Mouse (Mus musculus) cortical plate, adult 2 months (tissue): ENCODE results near the gene Olfr102.

Experiments
- CTCF ChIP-seq: fragments of 200-500 bp; IDR thresholded peaks from 2 replicates; pipeline ENCODE4 v1.5.1; 2011; ENCODE audit warnings: mild to moderate bottlenecking, control low read depth, low read length; ENCODE audit not compliant: insufficient read depth; ENCODE audit errors: extremely low read depth
- POLR2A ChIP-seq: fragments of 200-500 bp; IDR thresholded peaks from 2 replicates; pipeline ENCODE4 v1.6.1; 2011; ENCODE audit warnings: mild to moderate bottlenecking, low read length, control low read depth; ENCODE audit not compliant: insufficient read depth; ENCODE audit errors: extremely low read depth

- TF ChIP-seq CTCF (no peak), POLR2A (no peak)
Measured at GRCm38 (mm10) chr17:37270058-37270701, 46.7 kb downstream of the Olfr102 start, which contains the start of gene H2-M3.
